Mouse (Mus musculus) bone marrow, adult 2 months (tissue): ENCODE results near the gene Rfesd. TPM values are rescaled to one million over a fixed set of nuclear protein-coding genes. Genes with fewer than 3 reads are reported as not detected.

Experiments
- H3K27ac ChIP-seq: fragments of 200-500 bp; 2 replicates; pipeline ENCODE4 v1.5.1; 2012; ENCODE audit warnings: low read depth, mild to moderate bottlenecking, control low read depth, inconsistent platforms, low read length; ENCODE audit not compliant: control insufficient read depth, poor library complexity, insufficient read depth
- H3K4me1 ChIP-seq: fragments of 200-500 bp; 2 replicates; pipeline ENCODE4 v1.6.1; 2011; ENCODE audit warnings: low read length; ENCODE audit not compliant: control insufficient read depth, insufficient read depth
- H3K4me3 ChIP-seq: fragments of 200-500 bp; replicated peaks from 2 replicates; pipeline ENCODE3; 2011; ENCODE audit warnings: mild to moderate bottlenecking, low read depth, low read length, control low read depth; ENCODE audit not compliant: control insufficient read depth
- CTCF ChIP-seq: fragments of 200-500 bp; IDR thresholded peaks from 2 replicates; pipeline ENCODE4 v1.5.1; 2011; ENCODE audit warnings: low read length, control low read depth; ENCODE audit not compliant: control insufficient read depth, insufficient read depth
- POLR2A ChIP-seq: fragments of 200-500 bp; IDR thresholded peaks from 2 replicates; pipeline ENCODE4 v1.6.1; 2011; ENCODE audit warnings: low read depth, mild to moderate bottlenecking, control low read depth, low read length, borderline replicate concordance; ENCODE audit not compliant: control insufficient read depth
- WGBS: fragments of 180-500 bp; shearing (Covaris S2); methylation state at CpG from one replicate; pipeline ENCODE4 v1.1.7; 2018; 5-methylcytosine and 5-hydroxymethylcytosine counted together
- polyA plus RNA-seq: library from polyadenylated mRNA; stranded (reverse); fragments of >200 nt; gene quantifications from 2 replicates; pipeline ENCODE4 v1.2.4, GENCODE M21; 2011; ENCODE audit warnings: low replicate concordance; ENCODE audit not compliant: missing spikeins, insufficient read depth, insufficient read length

Gene Rfesd
- polyA plus RNA-seq, 1 experiment: 55.3 TPM

DNA sequence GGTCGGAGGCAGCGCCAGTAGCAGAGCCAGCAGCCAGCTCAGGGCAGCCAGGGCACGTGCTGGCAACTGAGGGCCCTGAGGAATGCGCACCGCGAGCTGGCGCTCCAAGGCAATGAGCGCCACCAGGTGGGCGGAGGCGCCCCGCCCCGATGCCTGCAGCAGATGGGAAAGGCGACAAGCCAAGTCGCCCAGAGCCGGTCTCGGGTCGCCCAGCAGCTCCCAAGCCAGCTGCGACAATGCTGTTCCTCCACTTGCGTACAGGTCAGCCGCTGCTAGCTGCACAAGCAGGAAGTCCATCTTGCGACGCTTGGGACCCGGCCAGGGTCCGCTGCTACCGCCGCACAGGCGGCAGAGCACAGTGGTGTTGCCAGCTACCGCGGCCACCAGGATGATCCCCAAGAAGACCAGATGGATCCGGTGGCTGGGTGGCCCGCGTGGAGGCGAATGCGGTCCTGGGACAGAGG, 37.8 kb upstream of the Rfesd start:
- TF ChIP-seq POLR2A (no peak), CTCF (peak; percentile 42; the same call in 1 of the 2 replicates)
- Histone ChIP-seq H3K4me3 (peak overlapping the region; percentile 68), H3K4me1 (no peaks in the 10 kb centered on the region; the same call in 1 of the 2 replicates), H3K27ac (no peak overlapping the region; the same call in 1 of the 2 replicates)
- WGBS: under 1% methylated on average over 34 of the region's 34 CpGs

DNA sequence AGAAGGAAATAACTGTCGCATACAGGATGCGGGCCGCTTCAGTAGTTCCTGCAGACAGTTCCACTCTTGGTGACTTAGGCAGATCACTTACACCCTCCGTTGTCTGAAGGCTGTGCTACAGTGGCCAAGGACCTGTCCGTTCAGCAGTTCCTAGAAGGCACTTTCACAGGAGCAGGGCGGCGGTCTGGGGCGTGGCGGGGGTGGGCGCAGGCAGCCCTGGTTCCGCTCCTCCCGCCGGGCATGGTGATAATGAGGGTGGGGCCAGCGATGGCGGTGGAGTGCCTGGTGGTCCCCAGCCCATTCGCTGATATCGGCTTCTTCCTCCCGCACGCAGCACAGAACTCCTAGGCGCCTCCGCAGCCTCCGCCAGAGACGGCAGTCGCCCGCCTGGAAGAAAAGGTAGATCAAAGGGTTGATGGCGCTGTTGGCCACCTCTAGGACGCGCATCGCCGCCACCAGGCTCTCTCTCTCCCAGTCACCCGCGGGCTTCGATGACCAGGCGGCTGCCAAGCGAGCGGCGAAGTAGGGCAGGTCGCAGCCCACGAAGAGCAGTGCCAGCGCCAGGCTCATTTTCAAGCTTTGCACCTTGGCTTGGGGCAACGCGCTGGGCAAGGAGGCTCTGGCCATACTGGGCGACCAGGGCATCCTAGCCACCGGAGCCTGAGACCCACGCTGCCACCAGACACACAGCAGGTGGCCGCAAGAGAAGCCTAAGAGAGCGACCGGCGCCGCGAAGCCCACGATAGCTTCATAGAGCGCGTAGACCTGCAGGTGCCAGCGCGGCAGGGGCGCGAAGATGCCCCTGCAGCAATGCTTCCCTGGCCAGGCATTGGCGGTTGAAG, 37.1 kb upstream of the Rfesd start:
- TF ChIP-seq CTCF (no peak), POLR2A (peak; percentile 10; the same call in 1 of the 2 replicates)
- WGBS: under 1% methylated on average over 59 of the region's 59 CpGs
- H3K27ac ChIP-seq: no peak overlapping the region; the same call in 1 of the 2 replicates
- H3K4me3 ChIP-seq: peak overlapping the region; percentile 68
- no peaks in the 10 kb centered on the region; the same call in 1 of the 2 replicates for H3K4me1 ChIP-seq

DNA sequence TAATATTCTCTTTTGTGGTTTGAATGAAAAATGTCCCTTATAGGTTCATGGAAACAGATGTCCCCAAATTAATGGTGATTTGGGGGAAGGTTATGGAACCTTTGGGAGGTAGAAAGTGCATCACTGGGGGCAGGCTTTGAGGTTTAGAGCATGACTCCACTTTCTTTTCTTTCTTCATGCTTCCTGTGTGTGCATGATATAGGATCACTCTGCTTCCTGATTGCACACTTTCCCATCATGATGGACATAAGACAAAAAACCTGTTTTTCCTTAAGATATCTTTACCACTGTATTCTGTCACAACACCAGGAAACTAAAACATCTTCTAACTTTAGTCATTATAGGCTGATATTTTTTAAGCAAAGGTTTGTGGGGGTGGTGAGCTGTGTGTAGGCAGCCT, 26.5 kb upstream of the Rfesd start:
- TF ChIP-seq POLR2A: no peak
- TF ChIP-seq CTCF: no peak
- H3K4me1 ChIP-seq: no peaks in the 10 kb centered on the region
- no peak overlapping the region for H3K27ac ChIP-seq
- no peak overlapping the region for H3K4me3 ChIP-seq

DNA sequence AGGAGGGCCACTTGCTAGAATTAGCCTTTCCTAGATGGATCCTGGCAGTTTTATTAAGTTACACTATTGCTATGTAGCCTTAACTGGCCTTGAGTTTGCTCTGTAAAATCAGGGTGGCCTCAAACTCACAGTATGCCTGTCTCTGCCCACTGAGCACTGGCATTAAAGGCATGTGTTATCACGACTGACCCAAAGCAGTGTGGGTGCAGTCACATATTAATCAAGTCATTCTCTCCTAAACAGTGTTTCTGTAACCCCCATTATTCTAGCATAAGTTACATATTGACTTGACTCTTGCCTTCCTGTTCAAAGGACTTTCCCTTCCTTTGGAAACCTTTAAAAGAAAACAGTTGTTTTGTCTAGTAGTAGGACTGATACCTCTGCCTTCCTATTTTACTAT, 23.9 kb upstream of the Rfesd start:
- 79% methylated on average over 1 of the region's 1 CpGs for WGBS
- Histone ChIP-seq H3K27ac (no peak overlapping the region), H3K4me1 (no peaks in the 10 kb centered on the region), H3K4me3 (no peak overlapping the region)
- TF ChIP-seq CTCF (no peak), POLR2A (no peak)

DNA sequence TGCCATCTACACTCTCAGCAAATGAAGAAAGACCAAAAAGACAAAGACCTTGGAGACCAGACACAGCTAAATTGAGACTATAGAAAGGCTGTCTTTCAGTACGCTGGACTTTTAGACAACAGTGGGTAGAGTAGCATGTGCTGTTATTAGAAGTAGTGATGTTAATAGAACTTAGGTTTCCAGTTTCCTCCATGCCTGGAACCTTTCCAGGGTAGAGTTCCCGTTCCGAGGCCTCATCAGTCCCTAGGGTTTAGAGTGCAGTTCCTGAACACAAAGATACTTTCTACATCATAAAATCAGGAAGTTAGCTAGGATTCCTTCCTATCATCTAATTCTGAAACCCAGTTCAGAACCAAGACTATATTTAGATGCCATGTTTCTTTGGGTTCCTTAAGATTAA, 6.1 kb upstream of the Rfesd start:
- H3K4me1 ChIP-seq: no peaks in the 10 kb centered on the region
- 59% methylated on average over 3 of the region's 3 CpGs for WGBS
- no peak overlapping the region for H3K27ac ChIP-seq
- TF ChIP-seq POLR2A: no peak
- no peak for TF ChIP-seq CTCF
- H3K4me3 ChIP-seq: no peak overlapping the region

DNA sequence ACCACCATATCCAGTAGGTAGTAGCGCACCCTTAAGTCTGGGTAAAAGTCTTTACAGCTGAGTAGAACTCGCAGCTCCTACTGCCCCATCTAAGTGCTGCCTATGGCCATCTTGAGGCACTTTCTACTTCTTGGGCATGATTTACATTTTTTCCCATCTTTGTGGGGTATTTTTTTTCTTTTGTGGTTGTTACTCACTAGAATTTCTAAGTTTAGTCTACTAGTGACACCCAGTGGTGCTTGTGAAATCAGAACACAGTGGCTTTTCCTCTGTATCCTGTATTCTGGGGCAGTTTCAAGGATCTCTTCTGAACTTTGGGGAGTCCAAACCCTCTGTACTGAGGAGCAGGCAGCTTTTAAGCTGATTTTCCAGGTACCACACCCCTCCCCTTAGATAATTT, 3.3 kb upstream of the Rfesd start:
- TF ChIP-seq POLR2A (no peak), CTCF (no peak)
- Histone ChIP-seq H3K27ac (no peak overlapping the region), H3K4me3 (no peak overlapping the region), H3K4me1 (no peaks in the 10 kb centered on the region; the same call in 1 of the 2 replicates)
- 56% methylated on average over 2 of the region's 2 CpGs for WGBS

DNA sequence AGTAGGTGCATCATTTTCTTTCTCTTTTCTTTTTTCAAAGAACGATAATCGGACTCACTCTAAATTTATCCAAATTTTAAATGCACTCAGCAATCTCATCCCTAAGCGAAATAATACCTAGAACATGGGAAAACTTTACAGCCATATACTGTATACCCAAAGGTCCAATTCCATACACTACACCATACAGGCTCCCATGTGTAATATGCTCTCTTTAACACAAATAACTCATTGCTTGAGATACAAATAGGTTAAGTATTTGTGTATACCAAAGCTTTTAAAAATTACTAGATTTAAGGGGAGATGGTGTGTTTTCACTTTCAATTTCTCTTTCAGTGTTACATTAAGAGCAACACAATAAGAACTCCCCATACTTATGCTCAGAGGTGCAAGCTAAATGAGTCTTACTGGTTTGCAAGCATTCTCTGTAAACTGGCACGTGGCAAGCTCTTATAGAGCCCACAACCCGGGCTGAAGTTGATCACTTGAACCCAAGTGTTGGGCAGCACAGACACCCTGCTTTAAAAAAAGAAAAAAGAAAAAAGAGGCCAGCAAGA, 403 bp upstream of the Rfesd start:
- no peaks in the 10 kb centered on the region; the same call in 1 of the 2 replicates for H3K4me1 ChIP-seq
- no peak for TF ChIP-seq POLR2A
- TF ChIP-seq CTCF: no peak
- peak overlapping the region; percentile 77 for H3K4me3 ChIP-seq
- H3K27ac ChIP-seq: peak overlapping the region; percentile 83
- 8% methylated on average over 5 of the region's 5 CpGs for WGBS

DNA sequence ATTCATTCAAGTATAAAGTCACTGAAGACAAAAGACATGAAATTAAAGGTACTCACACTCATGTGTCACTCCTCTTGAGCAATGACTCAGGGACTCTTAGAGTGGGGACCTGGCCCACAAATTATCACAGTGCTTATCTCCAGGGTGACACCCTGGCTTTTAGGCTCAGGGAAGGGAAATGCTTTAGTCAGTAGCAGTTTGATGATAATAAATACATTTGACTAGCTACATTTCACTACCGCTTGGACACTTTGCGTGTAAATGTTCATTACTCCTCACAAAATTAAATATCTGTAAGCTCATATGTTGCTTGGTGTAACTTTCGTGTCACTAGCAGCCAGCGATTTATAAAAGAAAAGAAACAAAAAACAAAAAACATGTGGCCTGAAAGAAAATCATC, 1.1 kb downstream of the Rfesd start:
- 32% methylated on average over 4 of the region's 4 CpGs for WGBS
- no peak overlapping the region for H3K27ac ChIP-seq

More for the DNA sequence above, 1.1 kb downstream of the Rfesd start:
- TF ChIP-seq CTCF (no peak), POLR2A (no peak)
- Histone ChIP-seq H3K4me3 (no peak overlapping the region), H3K4me1 (no peaks in the 10 kb centered on the region; the same call in 1 of the 2 replicates)
